Comparison of ENCODE assay signal across 30 mouse cellular contexts in genomic region chr3:119183261-119183660, GRCm38 (mm10).
"Had no signal": no experiment of that assay in that cellular context is flagged by ENCODE, and none has a peak within 500 bp of the region (broad histone marks: within the 10 kb centered on the region; RNA-seq: fewer than 3 reads in every experiment).

No protein-coding gene starts in this region.

- H3K4me3 ChIP-seq: limb, embryonic 10.5 days; limb, embryonic 12.5 days; limb, embryonic 13.5 days; limb, embryonic 15.5 days; liver, embryonic 12.5 days; liver, embryonic 13.5 days; liver, embryonic 15.5 days; lung, embryonic 15.5 days; megakaryocyte, embryonic 14.5 days; midbrain, embryonic 10.5 days; midbrain, embryonic 12.5 days; midbrain, embryonic 13.5 days; midbrain, embryonic 15.5 days; myocyte; neural tube, embryonic 12.5 days had no signal

- H3K36me3 ChIP-seq: limb, embryonic 10.5 days; limb, embryonic 12.5 days; limb, embryonic 13.5 days; limb, embryonic 15.5 days; liver, embryonic 12.5 days; liver, embryonic 13.5 days; liver, embryonic 15.5 days; lung, embryonic 15.5 days; midbrain, embryonic 10.5 days; midbrain, embryonic 12.5 days; midbrain, embryonic 13.5 days; midbrain, embryonic 15.5 days; neural tube, embryonic 12.5 days had no signal

- DNase-seq: left cerebral cortex, postnatal 4 days; liver; liver, embryonic 13.5 days; liver, postnatal 0 days; lung, adult 18-20 months; lung, adult 2 months; lung, embryonic 14.5 days; lung, postnatal 10 days; lung, postnatal 14 days; lung, postnatal 36 days; lung, postnatal 4 days; midbrain, embryonic 14.5 days had no signal

- H3K9ac ChIP-seq: limb, embryonic 12.5 days; limb, embryonic 13.5 days; limb, embryonic 15.5 days; liver, embryonic 12.5 days; liver, embryonic 13.5 days; liver, embryonic 14.5 days; liver, embryonic 15.5 days; liver, postnatal 0 days; lung, embryonic 14.5 days; lung, embryonic 15.5 days; midbrain, embryonic 12.5 days; midbrain, embryonic 13.5 days; midbrain, embryonic 15.5 days; neural tube, embryonic 12.5 days had no signal

- H3K4me2 ChIP-seq: limb, embryonic 12.5 days; limb, embryonic 13.5 days; limb, embryonic 15.5 days; liver, embryonic 11.5 days; liver, embryonic 12.5 days; liver, embryonic 13.5 days; liver, embryonic 15.5 days; lung, embryonic 14.5 days; lung, embryonic 15.5 days; midbrain, embryonic 12.5 days; midbrain, embryonic 13.5 days; midbrain, embryonic 15.5 days; neural tube, embryonic 12.5 days had no signal

- H3K4me1 ChIP-seq: limb, embryonic 10.5 days; limb, embryonic 12.5 days; limb, embryonic 13.5 days; limb, embryonic 15.5 days; liver, embryonic 12.5 days; liver, embryonic 13.5 days; liver, embryonic 15.5 days; lung, embryonic 15.5 days; megakaryocyte, embryonic 14.5 days; midbrain, embryonic 12.5 days; midbrain, embryonic 13.5 days; midbrain, embryonic 15.5 days; neural tube, embryonic 12.5 days had no signal

- H3K27ac ChIP-seq: limb, embryonic 10.5 days; limb, embryonic 12.5 days; limb, embryonic 13.5 days; limb, embryonic 15.5 days; liver, embryonic 12.5 days; liver, embryonic 13.5 days; liver, embryonic 14.5 days; liver, embryonic 15.5 days; lung, embryonic 15.5 days; macrophage; midbrain, embryonic 10.5 days; midbrain, embryonic 12.5 days; midbrain, embryonic 13.5 days; midbrain, embryonic 15.5 days; neural tube, embryonic 12.5 days had no signal

- H3K27me3 ChIP-seq: limb, embryonic 12.5 days; limb, embryonic 13.5 days; limb, embryonic 15.5 days; liver, embryonic 12.5 days; liver, embryonic 13.5 days; liver, embryonic 15.5 days; lung, embryonic 15.5 days; megakaryocyte, embryonic 14.5 days; midbrain, embryonic 12.5 days; midbrain, embryonic 13.5 days; midbrain, embryonic 15.5 days; neural tube, embryonic 12.5 days had no signal

- H3K9me3 ChIP-seq: limb, embryonic 10.5 days; limb, embryonic 12.5 days; limb, embryonic 13.5 days; limb, embryonic 15.5 days; liver, embryonic 12.5 days; liver, embryonic 13.5 days; liver, embryonic 15.5 days; lung, embryonic 15.5 days; midbrain, embryonic 10.5 days; midbrain, embryonic 12.5 days; midbrain, embryonic 13.5 days; midbrain, embryonic 15.5 days; neural tube, embryonic 12.5 days had no signal

- ATAC-seq: liver, embryonic 12.5 days; liver, postnatal 0 days; lung, postnatal 0 days; midbrain, embryonic 13.5 days; midbrain, embryonic 15.5 days had no signal
